Mouse (Mus musculus) stomach, embryonic 14.5 days (tissue): ENCODE measurements around the gene Nrde2. TPM values are rescaled to one million over a fixed set of nuclear protein-coding genes. Genes with fewer than 3 reads are reported as not detected.
A peak's percentile ranks its signal among the peaks of the same experiment; 100 is the strongest.

ENCODE experiments used
- ATAC-seq: fragments of 200-750 bp; cut with Nextera tagmentation; 2 replicates; pipeline ENCODE4 v1.8.0; 2017; ENCODE audit warnings: low read depth, moderate TSS enrichment; ENCODE audit not compliant: insufficient number of reproducible peaks, insufficient read depth, low FRiP score
- H3K27ac ChIP-seq: fragments of 300-500 bp; sonication (generic); 2 replicates; pipeline ENCODE4 v1.5.1; 2014; ENCODE audit warnings: mild to moderate bottlenecking, low read length, moderate library complexity, mixed read lengths
- H3K27me3 ChIP-seq: fragments of 300-500 bp; sonication (generic); 2 replicates; pipeline ENCODE4 v1.6.1; 2014; ENCODE audit warnings: low read length, control low read depth, mixed read lengths; ENCODE audit not compliant: control insufficient read depth, insufficient read depth
- H3K36me3 ChIP-seq: fragments of 300-500 bp; sonication (generic); 2 replicates; pipeline ENCODE4 v1.6.1; 2014; ENCODE audit warnings: mild to moderate bottlenecking, control low read depth, low read length, moderate library complexity, mixed read lengths; ENCODE audit not compliant: control insufficient read depth, insufficient read depth
- H3K4me1 ChIP-seq: fragments of 300-500 bp; sonication (generic); 2 replicates; pipeline ENCODE4 v1.6.1; 2014; ENCODE audit warnings: low read length, control low read depth, mixed read lengths; ENCODE audit not compliant: control insufficient read depth, insufficient read depth
- H3K4me2 ChIP-seq: fragments of 300-500 bp; sonication (generic); replicated peaks from 2 replicates; pipeline ENCODE4 v1.6.1; 2014; ENCODE audit warnings: low read depth, low read length, control low read depth
- H3K4me3 ChIP-seq: fragments of 300-500 bp; sonication (generic); 2 replicates; pipeline ENCODE4 v1.5.1; 2014; ENCODE audit warnings: low read depth, low read length, control low read depth
- H3K9ac ChIP-seq: fragments of 300-500 bp; sonication (generic); replicated peaks from 2 replicates; pipeline ENCODE4 v1.6.1; 2014; ENCODE audit warnings: low read depth, mild to moderate bottlenecking, control low read depth, low read length, moderate library complexity, mixed read lengths
- H3K9me3 ChIP-seq: fragments of 300-500 bp; sonication (generic); 2 replicates; pipeline ENCODE4 v1.6.1; 2016; ENCODE audit warnings: low read depth, low read length, control low read depth; ENCODE audit not compliant: control insufficient read depth
- WGBS: fragments of 180-500 bp; shearing (Covaris S2); extraction: QIAGEN DNeasy Blood & Tissue Kit; methylation state at CpG from one replicate; pipeline ENCODE4 v1.1.7; 2014; 5-methylcytosine and 5-hydroxymethylcytosine counted together
- polyA plus RNA-seq: library from polyadenylated mRNA; unstranded; fragments of >200 nt; fragmentation: Nextera tagmentation; extraction: Ambion mirVana; gene quantifications from 2 replicates; pipeline ENCODE4 v1.2.1, GENCODE M21; 2014

Gene Nrde2
- polyA plus RNA-seq, 1 experiment from 2014 or later, result 13.1 TPM

DNA sequence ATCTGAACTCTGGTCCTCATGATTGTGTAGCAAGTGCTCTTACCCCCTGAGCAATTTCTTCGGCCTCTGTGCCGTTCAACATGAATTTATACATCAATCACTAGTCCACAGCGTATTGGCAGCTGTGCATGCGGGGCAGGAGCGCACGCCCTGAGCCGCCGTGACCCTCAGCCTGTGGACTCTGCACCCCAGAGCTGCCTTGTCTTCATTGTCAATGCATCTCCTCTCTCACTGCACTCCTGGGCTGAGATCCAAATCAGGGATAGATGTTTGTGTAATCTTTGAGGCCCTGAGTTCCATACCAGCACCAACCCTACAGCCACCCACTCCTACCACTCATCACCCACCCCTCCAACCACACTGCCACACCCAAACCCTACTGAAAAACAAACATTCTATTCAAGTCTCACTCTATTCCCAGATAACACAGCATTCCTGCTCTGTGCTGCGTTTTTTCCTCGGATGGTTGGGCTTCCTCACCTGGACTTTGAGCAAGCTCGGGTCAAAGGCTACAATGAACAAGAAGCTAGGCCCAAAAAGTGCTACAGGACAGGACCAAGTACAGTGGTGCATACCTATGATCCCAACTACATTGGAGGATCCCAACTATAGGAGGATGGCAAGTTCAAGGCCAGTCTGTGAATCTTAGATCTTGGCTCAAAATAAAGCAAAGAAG is 16.5 kb downstream of the Nrde2 start:
- H3K4me3 ChIP-seq, result no peak overlapping the region
- ATAC-seq, result no peak
- peaks cover 72% of the 10 kb centered on the region for H3K36me3 ChIP-seq
- no peaks in the 10 kb centered on the region for H3K9me3 ChIP-seq
- no peaks in the 10 kb centered on the region for H3K4me1 ChIP-seq
- H3K9ac ChIP-seq, result no peak overlapping the region
- no peak overlapping the region for H3K4me2 ChIP-seq
- H3K27me3 ChIP-seq, result no peaks in the 10 kb centered on the region
- no peak overlapping the region for H3K27ac ChIP-seq
- WGBS, result 85% methylated on average over 11 of the region's 11 CpGs

- H3K4me2 ChIP-seq, result no peak overlapping the region
- no peak overlapping the region for H3K27ac ChIP-seq
- H3K27me3 ChIP-seq, result no peaks in the 10 kb centered on the region
- ATAC-seq, result no peak
- peaks cover 75% of the 10 kb centered on the region for H3K36me3 ChIP-seq
- H3K4me3 ChIP-seq, result no peak overlapping the region
- H3K9me3 ChIP-seq, result no peaks in the 10 kb centered on the region
- no peak overlapping the region for H3K9ac ChIP-seq
- H3K4me1 ChIP-seq, result no peaks in the 10 kb centered on the region
- 85% methylated on average over 3 of the region's 3 CpGs for WGBS
These were observed 24.3 kb downstream of the Nrde2 start for GRCm38 (mm10) chr12:100135117-100135516.

- no peaks in the 10 kb centered on the region for H3K4me1 ChIP-seq
- H3K4me3 ChIP-seq, result no peak overlapping the region
- no peak overlapping the region for H3K27ac ChIP-seq
- peaks cover 74% of the 10 kb centered on the region for H3K36me3 ChIP-seq
- H3K9ac ChIP-seq, result no peak overlapping the region
- ATAC-seq, result no peak
- H3K27me3 ChIP-seq, result no peaks in the 10 kb centered on the region
- no peaks in the 10 kb centered on the region for H3K9me3 ChIP-seq
- WGBS, result 87% methylated on average over 11 of the region's 11 CpGs
- H3K4me2 ChIP-seq, result no peak overlapping the region
These were observed 25.0 kb downstream of the Nrde2 start for GRCm38 (mm10) chr12:100134395-100134936.

GRCm38 (mm10) chr12:100131655-100132054 is 27.8 kb downstream of the Nrde2 start:
- Histone ChIP-seq H3K4me2 (no peak overlapping the region), H3K4me1 (no peaks in the 10 kb centered on the region), H3K9me3 (no peaks in the 10 kb centered on the region), H3K4me3 (no peak overlapping the region), H3K36me3 (peaks cover 56% of the 10 kb centered on the region), H3K9ac (no peak overlapping the region), H3K27ac (no peak overlapping the region), H3K27me3 (no peaks in the 10 kb centered on the region)
- WGBS, result 41% methylated on average over 8 of the region's 8 CpGs
- ATAC-seq, result no peak

DNA sequence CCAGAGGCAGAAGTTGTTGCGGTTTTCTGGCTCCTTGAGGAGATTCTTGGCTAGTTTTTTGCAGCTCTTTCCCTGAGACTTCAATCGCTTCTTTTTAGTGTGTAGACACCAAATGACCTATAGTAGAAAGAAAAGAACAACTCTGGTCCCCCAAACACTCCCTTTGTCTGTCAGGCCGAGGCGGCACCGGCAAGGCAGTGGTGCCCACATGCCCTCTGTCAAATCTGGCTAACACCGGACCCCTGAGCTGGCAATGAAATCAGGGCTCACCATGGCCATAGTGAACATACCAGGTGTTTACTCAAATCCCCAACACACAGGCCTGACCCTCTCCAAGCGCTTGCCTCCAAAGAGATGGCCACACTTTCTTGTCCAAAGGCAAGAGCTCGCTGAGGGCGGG is 28.3 kb downstream of the Nrde2 start:
- H3K9me3 ChIP-seq, result no peaks in the 10 kb centered on the region
- peaks cover 56% of the 10 kb centered on the region for H3K36me3 ChIP-seq
- no peak for ATAC-seq
- 92% methylated on average over 9 of the region's 9 CpGs for WGBS
- H3K27me3 ChIP-seq, result no peaks in the 10 kb centered on the region
- no peak overlapping the region for H3K27ac ChIP-seq
- no peak overlapping the region for H3K9ac ChIP-seq
- no peak overlapping the region for H3K4me2 ChIP-seq
- no peaks in the 10 kb centered on the region for H3K4me1 ChIP-seq
- H3K4me3 ChIP-seq, result no peak overlapping the region

- no peak for ATAC-seq
- H3K9me3 ChIP-seq, result no peaks in the 10 kb centered on the region
- no peak overlapping the region for H3K4me3 ChIP-seq
- no peaks in the 10 kb centered on the region for H3K27me3 ChIP-seq
- H3K27ac ChIP-seq, result no peak overlapping the region
- H3K4me2 ChIP-seq, result no peak overlapping the region
- WGBS, result 74% methylated on average over 8 of the region's 8 CpGs
- no peaks in the 10 kb centered on the region for H3K4me1 ChIP-seq
- H3K36me3 ChIP-seq, result peaks cover 63% of the 10 kb centered on the region
- H3K9ac ChIP-seq, result no peak overlapping the region
These were observed 30.5 kb downstream of the Nrde2 start for GRCm38 (mm10) chr12:100128961-100129360.

GRCm38 (mm10) chr12:100128522-100128921 is 30.9 kb downstream of the Nrde2 start:
- H3K4me2 ChIP-seq, result no peak overlapping the region
- H3K9me3 ChIP-seq, result no peaks in the 10 kb centered on the region
- peak overlapping the region; percentile 16; the same call in 1 of the 2 replicates for H3K27ac ChIP-seq
- H3K9ac ChIP-seq, result no peak overlapping the region
- H3K4me1 ChIP-seq, result no peaks in the 10 kb centered on the region
- 62% methylated on average over 6 of the region's 6 CpGs for WGBS
- H3K4me3 ChIP-seq, result no peak overlapping the region
- H3K27me3 ChIP-seq, result no peaks in the 10 kb centered on the region
- H3K36me3 ChIP-seq, result peaks cover 64% of the 10 kb centered on the region
- ATAC-seq, result no peak

DNA sequence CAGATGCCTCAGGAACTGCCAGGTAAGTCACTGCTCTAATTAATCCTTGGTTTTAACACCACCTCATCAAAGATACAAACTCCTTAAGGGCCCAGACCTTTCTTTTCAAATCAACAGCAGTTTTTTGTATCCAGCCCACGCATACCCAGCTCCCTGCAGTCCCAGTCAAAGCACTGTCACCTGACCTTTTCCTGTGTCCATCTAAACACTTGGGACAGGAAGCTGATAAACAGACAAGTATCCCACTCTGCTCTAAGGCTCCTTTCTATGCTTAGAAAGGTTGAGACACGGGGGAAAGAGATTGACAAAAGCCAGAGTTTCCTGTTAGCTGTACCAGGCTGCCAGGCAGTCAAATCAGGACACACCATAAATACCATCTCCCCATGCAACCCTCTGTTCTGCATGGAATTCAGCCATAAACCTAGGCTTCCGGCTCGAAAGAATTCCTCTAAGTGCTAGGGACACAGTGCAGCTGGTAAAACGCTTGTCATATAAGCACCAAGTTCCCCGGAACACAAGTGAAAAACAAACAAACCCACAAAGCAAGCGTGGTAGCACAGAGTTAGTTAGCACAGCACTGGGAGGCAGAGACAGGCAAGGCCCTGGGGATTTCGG is 31.5 kb downstream of the Nrde2 start:
- Histone ChIP-seq H3K4me3 (no peak overlapping the region), H3K4me2 (no peak overlapping the region), H3K27me3 (no peaks in the 10 kb centered on the region), H3K27ac (peak overlapping the region; percentile 21; the same call in 1 of the 2 replicates), H3K9me3 (no peaks in the 10 kb centered on the region), H3K9ac (no peak overlapping the region), H3K36me3 (peaks cover 64% of the 10 kb centered on the region), H3K4me1 (no peaks in the 10 kb centered on the region)
- WGBS, result 48% methylated on average over 8 of the region's 8 CpGs
- no peak for ATAC-seq
